Mouse (Mus musculus) bone marrow macrophage, adult 2 months (primary cell): Measurements from ENCODE around the gene Ahrr. TPM values are rescaled to one million over a fixed set of nuclear protein-coding genes. Genes with fewer than 3 reads are reported as not detected.

ENCODE experiments used
- H3K27ac ChIP-seq: 2 replicates; pipeline ENCODE4 v1.5.1; 2012; ENCODE audit warnings: low read depth, low read length; ENCODE audit not compliant: insufficient read depth
- H3K4me1 ChIP-seq: 2 replicates; pipeline ENCODE4 v1.6.1; 2012; ENCODE audit warnings: low read length; ENCODE audit not compliant: control insufficient read depth, insufficient read depth
- H3K4me3 ChIP-seq: 2 replicates; pipeline ENCODE4 v1.5.1; 2012; ENCODE audit warnings: mild to moderate bottlenecking, low read length, moderate library complexity; ENCODE audit not compliant: insufficient read depth
- CTCF ChIP-seq: IDR thresholded peaks from 2 replicates; pipeline ENCODE4 v1.5.1; 2012; ENCODE audit warnings: low read depth, mild to moderate bottlenecking, low read length, moderate library complexity
- POLR2A ChIP-seq: IDR thresholded peaks from 2 replicates; pipeline ENCODE4 v1.6.1; 2012; ENCODE audit warnings: mild to moderate bottlenecking, low read depth, low read length, borderline replicate concordance
- polyA plus RNA-seq: library from polyadenylated mRNA; stranded (reverse); fragments of >200 nt; gene quantifications from 2 replicates; pipeline ENCODE4 v1.2.4, GENCODE M21; 2012; ENCODE audit not compliant: missing spikeins, insufficient read depth, insufficient read length

The Ahrr gene
- polyA plus RNA-seq, 1 experiment = 47.8 TPM

DNA sequence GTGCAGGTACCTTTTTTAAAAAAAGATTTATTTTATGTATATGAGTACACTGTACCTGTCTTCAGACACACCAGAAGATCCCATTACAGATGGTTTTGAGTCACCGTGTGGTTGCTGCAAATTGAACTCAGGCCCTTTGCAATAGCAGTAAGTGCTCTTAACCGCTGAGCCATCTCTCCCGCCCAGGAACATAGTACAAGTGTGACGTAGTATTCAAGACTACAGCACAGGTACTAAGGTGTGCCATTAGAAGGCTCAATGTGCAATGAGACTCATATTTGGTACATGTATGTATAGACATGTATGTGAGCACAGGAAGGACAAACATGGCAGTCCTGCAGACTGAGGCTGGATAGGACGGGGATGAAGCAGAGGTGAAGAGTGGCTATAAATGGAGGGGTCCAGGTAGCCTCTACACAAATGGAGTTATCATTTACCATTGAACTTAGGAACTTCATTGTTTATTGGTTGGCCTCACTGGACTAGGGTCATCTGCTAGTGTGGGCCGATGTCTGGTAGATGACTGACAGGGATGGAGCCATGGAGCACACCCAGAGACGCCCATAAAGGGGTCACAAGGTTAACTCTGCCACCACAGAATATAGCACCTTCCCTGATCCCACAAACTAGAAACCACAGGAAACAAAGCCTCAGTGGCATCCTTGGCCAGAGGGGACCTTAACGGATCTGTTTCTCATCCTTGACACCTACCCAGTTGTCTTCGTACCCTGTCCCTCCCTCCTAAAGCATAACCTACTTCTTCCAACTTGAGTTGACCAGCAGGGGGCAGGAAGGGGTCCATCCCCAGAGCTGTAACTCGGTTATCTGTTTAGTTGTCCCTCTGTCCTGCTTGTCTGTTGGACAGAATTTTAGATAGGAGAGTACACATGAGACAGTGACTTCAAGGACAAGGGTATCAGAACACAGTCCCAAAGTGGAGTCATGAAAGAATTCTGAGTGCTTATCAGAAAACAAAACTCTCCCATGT lies 10.2 kb upstream of the Ahrr start:
- no peaks in the 10 kb centered on the region for H3K4me1 ChIP-seq
- H3K27ac ChIP-seq = no peak overlapping the region
- TF ChIP-seq POLR2A = no peak
- TF ChIP-seq CTCF = 0 out of 2 replicates have a peak, but pooled peaks have one; percentile 17
- no peak overlapping the region for H3K4me3 ChIP-seq

- TF ChIP-seq POLR2A (no peak), CTCF (no peak)
- Histone ChIP-seq H3K4me1 (no peaks in the 10 kb centered on the region), H3K27ac (no peak overlapping the region), H3K4me3 (no peak overlapping the region)
Measured at GRCm38 (mm10) chr13:74301607-74301984, 9.5 kb upstream of the Ahrr start.

- no peaks in the 10 kb centered on the region for H3K4me1 ChIP-seq
- TF ChIP-seq CTCF (peak; percentile 93), POLR2A (no peak)
- H3K4me3 ChIP-seq = no peak overlapping the region
- no peak overlapping the region for H3K27ac ChIP-seq
Measured at GRCm38 (mm10) chr13:74300925-74301606, 8.9 kb upstream of the Ahrr start.

DNA sequence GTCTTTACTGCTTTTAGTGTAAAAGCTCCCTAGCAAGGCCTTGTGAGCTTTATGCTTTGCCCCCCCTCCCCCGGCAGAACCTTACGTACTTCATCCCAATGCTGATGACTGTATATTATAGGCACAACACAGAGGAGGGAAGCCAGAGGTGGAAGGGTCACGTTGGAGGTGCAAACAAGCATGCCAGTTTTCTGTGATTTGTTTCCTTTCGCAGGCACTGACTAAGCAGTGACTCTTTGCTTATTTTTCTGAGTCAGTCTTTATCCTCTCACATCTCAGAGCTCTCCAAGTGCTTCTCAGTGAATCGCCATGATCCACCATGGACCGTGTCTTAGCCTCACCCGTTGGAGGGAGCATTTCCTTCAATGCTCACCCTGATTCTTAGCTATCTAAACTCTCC lies 4.2 kb upstream of the Ahrr start:
- Histone ChIP-seq H3K4me3 (no peak overlapping the region), H3K4me1 (no peaks in the 10 kb centered on the region), H3K27ac (no peak overlapping the region)
- TF ChIP-seq POLR2A (no peak), CTCF (no peak)

GRCm38 (mm10) chr13:74289646-74290045 lies 2.5 kb downstream of the Ahrr start:
- Histone ChIP-seq H3K4me3 (no peak overlapping the region), H3K27ac (no peak overlapping the region), H3K4me1 (peaks cover 11% of the 10 kb centered on the region)
- TF ChIP-seq CTCF (no peak), POLR2A (no peak)

DNA sequence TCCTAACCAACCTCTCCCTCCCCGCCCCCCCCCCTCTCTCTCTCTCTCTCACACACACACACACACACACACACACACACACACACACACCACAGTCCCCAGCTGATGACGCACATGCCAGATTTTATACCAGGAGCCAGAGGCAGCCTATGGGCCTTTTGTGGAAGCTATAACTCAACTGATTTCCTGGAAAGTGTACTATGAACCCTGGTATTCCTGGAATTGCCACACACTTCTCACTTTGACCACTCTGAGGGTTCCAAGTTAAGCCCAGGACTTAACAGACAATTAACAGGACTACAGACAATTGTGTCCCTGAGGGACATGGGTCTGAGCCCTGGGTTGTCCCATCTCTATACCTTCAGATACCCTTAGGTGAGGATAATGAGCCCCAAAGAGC lies 9.8 kb downstream of the Ahrr start:
- no peak for TF ChIP-seq POLR2A
- TF ChIP-seq CTCF = no peak
- H3K4me3 ChIP-seq = no peak overlapping the region
- H3K4me1 ChIP-seq = peaks cover 6% of the 10 kb centered on the region
- no peak overlapping the region for H3K27ac ChIP-seq

DNA sequence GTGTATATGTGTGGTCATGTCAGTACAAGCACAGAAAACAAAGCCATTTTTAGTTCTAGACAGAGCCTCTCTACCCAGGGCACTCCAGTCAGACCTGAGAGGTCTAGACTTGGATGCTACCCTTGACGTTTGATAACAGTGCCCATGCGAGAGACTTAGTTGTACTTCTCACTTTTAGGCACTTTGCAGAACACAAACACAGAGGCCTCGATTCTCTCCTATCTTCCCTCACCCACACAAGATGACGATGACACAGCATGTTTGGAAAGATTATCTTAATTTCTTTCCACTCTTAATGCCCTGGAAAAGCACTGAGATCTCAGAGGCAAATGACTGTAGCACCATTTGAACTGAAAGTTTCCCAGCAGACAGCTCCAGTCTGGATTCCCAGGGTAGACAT lies 16.4 kb downstream of the Ahrr start:
- H3K4me3 ChIP-seq = no peak overlapping the region
- peaks cover 12% of the 10 kb centered on the region for H3K4me1 ChIP-seq
- H3K27ac ChIP-seq = no peak overlapping the region
- no peak for TF ChIP-seq POLR2A
- TF ChIP-seq CTCF = no peak

DNA sequence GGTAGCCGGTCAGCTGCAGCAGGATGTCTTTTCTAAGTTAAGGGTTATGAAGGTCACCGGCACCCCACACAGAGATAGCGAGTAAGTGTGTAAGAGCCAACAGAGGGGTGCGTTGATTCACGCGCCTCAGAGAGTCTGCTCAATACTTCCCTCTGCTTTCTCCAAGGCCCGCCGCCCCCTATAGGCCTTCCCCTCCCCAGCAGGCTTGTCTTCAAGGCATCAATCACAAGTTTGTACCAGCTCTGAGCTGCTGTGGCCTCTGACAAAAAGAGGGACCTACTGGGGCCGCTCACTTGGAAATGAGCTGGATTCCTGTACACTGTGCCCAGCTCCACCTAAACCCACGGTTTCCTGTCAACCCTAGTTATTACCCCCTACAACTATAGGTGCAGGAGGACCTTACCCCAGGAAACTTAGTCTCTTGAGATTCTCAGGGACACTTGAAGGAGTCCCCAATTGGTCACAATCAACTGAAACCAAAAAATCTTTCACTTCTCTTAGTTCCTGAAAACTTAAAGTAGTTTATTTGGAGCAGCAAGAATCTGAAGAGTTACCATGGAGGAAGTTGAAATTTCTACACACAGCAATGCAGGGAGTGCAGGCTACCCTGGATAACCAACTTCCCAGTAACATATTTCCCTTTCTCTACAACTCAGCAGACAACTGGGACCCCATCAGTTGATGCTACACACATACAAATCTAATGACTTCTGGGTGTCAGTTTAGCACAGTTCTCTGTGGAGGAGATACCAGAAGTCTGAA lies 31.7 kb downstream of the Ahrr start:
- peak overlapping the region; percentile 55 for H3K4me3 ChIP-seq
- TF ChIP-seq POLR2A (no peak), CTCF (no peak)
- peaks cover 20% of the 10 kb centered on the region for H3K4me1 ChIP-seq
- peak overlapping the region; percentile 98 for H3K27ac ChIP-seq

GRCm38 (mm10) chr13:74259460-74260230 lies 32.5 kb downstream of the Ahrr start:
- peaks cover 20% of the 10 kb centered on the region for H3K4me1 ChIP-seq
- no peak for TF ChIP-seq POLR2A
- TF ChIP-seq CTCF = no peak
- peak overlapping the region; percentile 98 for H3K27ac ChIP-seq

More at GRCm38 (mm10) chr13:74259460-74260230, 32.5 kb downstream of the Ahrr start:
- peak overlapping the region; percentile 55 for H3K4me3 ChIP-seq
